Mouse (Mus musculus): ENCODE measurements around the gene Gucy2c.

DNA sequence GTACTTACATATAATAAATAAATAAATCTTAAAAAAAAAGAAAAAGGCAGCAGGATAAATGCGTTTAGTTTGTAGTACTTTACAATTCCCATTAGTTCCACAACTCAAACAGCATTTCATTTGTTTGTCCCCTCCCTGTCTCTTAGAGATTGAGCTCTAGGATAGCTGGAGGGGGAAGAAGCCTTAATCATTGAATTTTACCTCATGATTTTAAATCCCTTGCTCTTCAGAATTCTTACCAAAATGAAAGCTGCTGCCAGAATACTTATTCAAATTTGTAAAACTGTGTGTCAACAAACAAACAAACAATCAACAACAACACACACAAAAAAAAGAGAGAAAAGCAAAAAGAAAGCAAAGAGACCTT lies 23.8 kb upstream of the Gucy2c start:
- TF ChIP-seq CTCF (IDR thresholded peaks at IDR 0.05; ENCODE audit: low read depth): no peak
- TF ChIP-seq EP300 (IDR thresholded peaks at IDR 0.05; ENCODE audit: low read depth): no peak

Data from liver, embryonic 14.5 days (tissue).